Mouse (Mus musculus) kidney, adult 2 months (tissue): ENCODE results near the gene Phox2b. TPM values are rescaled to one million over a fixed set of nuclear protein-coding genes. Genes with fewer than 3 reads are reported as not detected.

ENCODE experiments used
- DNase-seq: peaks from one replicate; pipeline ENCODE4 v3.0.0; 2021
- H3K27ac ChIP-seq: fragments of 200-500 bp; 2 replicates; pipeline ENCODE4 v1.5.1; 2012; ENCODE audit warnings: low read depth, low read length, control low read depth, inconsistent platforms; ENCODE audit not compliant: insufficient read depth
- H3K27me3 ChIP-seq: fragments of 200-500 bp; replicated peaks from 2 replicates; pipeline ENCODE4 v1.6.1; 2012; ENCODE audit warnings: mild to moderate bottlenecking, moderate library complexity, low read length, inconsistent platforms; ENCODE audit not compliant: control insufficient read depth, insufficient read depth
- H3K36me3 ChIP-seq: fragments of 200-500 bp; 2 replicates; pipeline ENCODE4 v1.6.1; 2012; ENCODE audit warnings: mild to moderate bottlenecking, moderate library complexity, low read length, inconsistent platforms; ENCODE audit not compliant: control insufficient read depth, insufficient read depth
- H3K4me1 ChIP-seq: fragments of 200-500 bp; 2 replicates; pipeline ENCODE4 v1.6.1; 2011; ENCODE audit warnings: low read length; ENCODE audit not compliant: control insufficient read depth, insufficient read depth
- H3K4me3 ChIP-seq: fragments of 200-500 bp; 2 replicates; pipeline ENCODE4 v1.5.1; 2011; ENCODE audit warnings: mild to moderate bottlenecking, low read depth, low read length, control low read depth; ENCODE audit not compliant: insufficient read depth
- CTCF ChIP-seq: fragments of 200-500 bp; conservative IDR thresholded peaks from 2 replicates; pipeline ENCODE4 v1.5.1; 2011; ENCODE audit warnings: low read depth, mild to moderate bottlenecking, control low read depth, low read length, moderate library complexity, mixed read lengths; ENCODE audit not compliant: insufficient read depth, insufficient read length
- POLR2A ChIP-seq: fragments of 200-500 bp; IDR thresholded peaks from one replicate; pipeline ENCODE4 v1.6.1; 2011; ENCODE audit warnings: low read depth, low read length, control low read depth
- WGBS: fragments of 180-500 bp; shearing (Covaris S2); methylation state at CpG from one replicate; pipeline ENCODE4 v1.1.7; 2018; 5-methylcytosine and 5-hydroxymethylcytosine counted together
- polyA plus RNA-seq: library from polyadenylated mRNA; depleted of rRNA; stranded (reverse); fragments of >200 nt; gene quantifications from 2 replicates; pipeline ENCODE4 v1.2.3, GENCODE M21; 2012; rRNA removed

Phox2b gene
- polyA plus RNA-seq, 1 experiment, result 0.31 TPM

DNA sequence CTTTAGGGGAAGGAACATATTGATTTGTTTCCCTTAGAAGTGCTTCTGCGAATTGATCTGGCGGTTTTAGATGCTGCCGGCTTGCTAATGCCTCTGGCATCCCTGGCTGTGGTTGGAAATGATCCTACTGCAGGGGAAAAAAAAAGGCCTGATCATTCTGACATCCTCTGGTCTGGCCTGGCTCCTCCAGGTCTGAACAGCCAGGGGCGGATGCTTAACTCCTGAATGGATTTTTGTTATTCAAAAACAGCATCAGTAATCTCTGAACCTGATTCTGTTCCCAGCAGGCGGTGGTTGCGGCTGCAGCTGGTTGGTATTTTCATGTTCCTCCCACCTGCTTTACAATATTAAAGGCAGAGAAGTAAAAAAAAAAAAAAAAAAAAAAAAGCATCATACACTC is 16.0 kb downstream of the Phox2b start:
- no peak overlapping the region for H3K4me3 ChIP-seq
- DNase-seq, result no peak
- H3K4me1 ChIP-seq, result no peaks in the 10 kb centered on the region
- no peak overlapping the region for H3K27ac ChIP-seq
- H3K27me3 ChIP-seq, result no peaks in the 10 kb centered on the region
- no peaks in the 10 kb centered on the region for H3K36me3 ChIP-seq
- 48% methylated on average over 6 of the region's 6 CpGs for WGBS
- TF ChIP-seq CTCF (no peak), POLR2A (no peak)

DNA sequence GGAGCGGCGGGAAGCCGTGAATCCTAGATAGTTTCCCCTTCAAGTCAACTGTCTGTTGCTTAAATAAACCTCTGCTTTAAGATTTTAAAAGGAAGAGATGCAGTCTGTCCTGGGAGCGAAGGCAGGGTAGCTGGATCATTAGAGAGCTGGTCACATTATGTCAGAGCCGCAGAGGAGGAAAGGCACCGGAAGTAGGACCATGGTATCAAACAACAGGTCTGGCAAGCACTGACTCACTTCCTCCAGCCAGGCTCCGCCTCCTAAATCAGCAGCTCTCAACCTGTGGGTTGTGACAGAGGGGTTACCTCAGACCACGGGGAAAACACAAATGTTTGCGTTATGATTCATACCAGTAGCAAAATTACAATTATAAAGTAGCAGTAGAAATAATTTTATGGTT is 35.5 kb downstream of the Phox2b start:
- Histone ChIP-seq H3K27ac (no peak overlapping the region), H3K4me3 (no peak overlapping the region), H3K36me3 (no peaks in the 10 kb centered on the region), H3K27me3 (no peaks in the 10 kb centered on the region), H3K4me1 (no peaks in the 10 kb centered on the region)
- TF ChIP-seq POLR2A, result no peak
- no peak for TF ChIP-seq CTCF
- DNase-seq, result no peak
- WGBS, result 77% methylated on average over 9 of the region's 9 CpGs

DNA sequence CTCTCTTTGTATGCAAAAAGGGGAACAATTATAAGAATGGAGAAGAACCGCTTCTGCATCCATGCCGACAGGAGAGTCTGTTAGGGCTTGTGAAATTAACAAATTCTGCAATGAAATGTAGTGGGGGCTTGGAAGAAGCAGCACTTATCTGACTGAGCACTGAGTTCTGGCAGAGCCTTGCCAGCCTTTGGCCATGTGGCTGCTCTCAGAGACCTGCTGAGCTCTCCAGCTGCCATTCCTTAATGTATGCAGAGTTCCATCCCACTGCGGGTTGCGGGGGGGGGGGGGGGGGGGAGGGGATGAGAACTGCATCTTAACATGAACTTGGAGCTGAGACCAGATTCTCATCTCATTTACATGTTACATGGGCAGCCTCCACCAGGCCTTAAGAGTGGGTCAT is 38.6 kb downstream of the Phox2b start:
- no peaks in the 10 kb centered on the region for H3K27me3 ChIP-seq
- H3K4me3 ChIP-seq, result no peak overlapping the region
- TF ChIP-seq CTCF (no peak), POLR2A (no peak)
- no peak overlapping the region for H3K27ac ChIP-seq
- no peak for DNase-seq
- no peaks in the 10 kb centered on the region for H3K4me1 ChIP-seq
- 43% methylated on average over 4 of the region's 4 CpGs for WGBS
- H3K36me3 ChIP-seq, result no peaks in the 10 kb centered on the region

DNA sequence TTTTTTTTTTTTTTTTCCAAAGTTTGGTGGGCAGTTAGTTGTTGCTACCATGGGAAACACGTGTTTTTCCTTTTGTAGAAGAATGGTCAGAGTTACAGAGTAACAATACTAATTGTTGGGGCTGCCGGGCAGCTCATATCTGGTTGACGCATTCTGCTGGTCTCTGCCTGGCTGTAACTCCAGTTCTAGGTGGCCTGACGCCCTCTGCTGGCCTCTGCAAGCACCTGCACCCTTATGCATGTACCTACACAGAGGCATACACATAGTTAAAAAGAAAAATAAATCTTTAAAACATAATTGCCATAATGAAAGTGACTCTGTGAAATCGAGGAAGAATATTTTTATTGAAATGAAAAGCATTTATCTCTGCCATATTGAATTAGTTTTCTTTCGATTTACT is 41.3 kb downstream of the Phox2b start:
- no peaks in the 10 kb centered on the region; the same call in 1 of the 2 replicates for H3K36me3 ChIP-seq
- 0 out of 2 replicates have a peak, but pooled peaks have one; percentile 18 for TF ChIP-seq CTCF
- TF ChIP-seq POLR2A, result no peak
- H3K27me3 ChIP-seq, result no peaks in the 10 kb centered on the region
- no peaks in the 10 kb centered on the region for H3K4me1 ChIP-seq
- no peak overlapping the region for H3K4me3 ChIP-seq
- no peak overlapping the region for H3K27ac ChIP-seq
- no peak for DNase-seq
- 89% methylated on average over 6 of the region's 6 CpGs for WGBS

DNA sequence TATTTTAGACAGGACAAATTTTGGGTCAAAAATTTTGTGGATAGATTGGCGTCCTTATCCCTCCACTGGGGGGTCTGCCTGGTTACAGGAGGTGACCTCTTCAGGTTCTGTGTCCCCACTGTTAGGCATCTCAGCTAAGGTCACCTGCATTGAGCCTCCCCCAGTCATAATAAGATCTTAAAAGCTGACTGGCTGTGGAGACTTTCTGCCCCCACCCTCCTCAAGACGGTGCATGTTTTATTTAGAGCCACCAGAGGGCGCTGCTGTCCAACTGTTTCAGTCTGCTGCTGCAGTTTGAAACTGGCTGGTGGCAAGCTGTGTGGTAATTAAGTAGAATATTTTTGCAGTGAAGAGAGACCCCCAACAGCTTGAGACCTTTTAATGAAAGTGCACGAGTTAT is 51.1 kb downstream of the Phox2b start:
- peak; percentile 27 for DNase-seq
- H3K36me3 ChIP-seq, result no peaks in the 10 kb centered on the region; the same call in 1 of the 2 replicates
- TF ChIP-seq CTCF, result peak; percentile 82
- TF ChIP-seq POLR2A, result no peak
- H3K27ac ChIP-seq, result no peak overlapping the region
- no peaks in the 10 kb centered on the region for H3K27me3 ChIP-seq
- H3K4me1 ChIP-seq, result no peaks in the 10 kb centered on the region
- 22% methylated on average over 4 of the region's 4 CpGs for WGBS
- no peak overlapping the region for H3K4me3 ChIP-seq

Other genes with a start within 250 kb of the Phox2b start
- 190 and 218 TPM in 2 replicates for gene Tmem33, start 161.3 kb upstream of the Phox2b start, polyA plus RNA-seq
- 52.8 and 55.8 TPM in 2 replicates for gene Slc30a9, start 207.7 kb upstream of the Phox2b start, polyA plus RNA-seq